Mouse (Mus musculus) MEL (cell line): ENCODE measurements at regions not wholly inside any gene's neighbourhood (a gene's known extent, or its start where the extent isn't known, plus 50 kb on each side); places are given as distances from the start of the nearest gene placed in this dataset.
A peak's percentile ranks its signal among the peaks of the same experiment; 100 is the strongest.

Experiments used
- DNase-seq: peaks from one replicate; pipeline ENCODE4 v3.0.0; 2011; ENCODE audit warnings: low read depth, low spot score
- H3K27ac ChIP-seq: 2 replicates; pipeline ENCODE4 v1.5.1; 2012; ENCODE audit warnings: low read depth, mild to moderate bottlenecking, control low read depth, low read length, moderate library complexity; ENCODE audit not compliant: control insufficient read depth
- H3K27me3 ChIP-seq, 2 experiments: fragments of 150-350 bp in 1 of 2; sonication (generic) in 1 of 2; 2 replicates each; pipeline ENCODE4 v1.6.1; 2012; ENCODE audit warnings: low read length in 2 of 2, mild to moderate bottlenecking in 2 of 2, improper control_type of control experiment in 1 of 2, moderate library complexity in 1 of 2; ENCODE audit not compliant: insufficient read depth in 2 of 2, control insufficient read depth in 1 of 2
- H3K36me3 ChIP-seq, 2 experiments: 2 replicates each; pipeline ENCODE4 v1.6.1; 2012 to 2014; ENCODE audit warnings: low read length in 2 of 2, improper control_type of control experiment in 1 of 2, inconsistent platforms in 1 of 2, mild to moderate bottlenecking in 1 of 2; ENCODE audit not compliant: insufficient read depth in 2 of 2, control insufficient read depth in 1 of 2
- H3K4me1 ChIP-seq, 2 experiments: fragments of 150-350 bp in 1 of 2; sonication (generic) in 1 of 2; 2 replicates each; pipeline ENCODE4 v1.6.1; 2012; ENCODE audit warnings: low read length in 2 of 2, improper control_type of control experiment in 1 of 2, mild to moderate bottlenecking in 1 of 2; ENCODE audit not compliant: insufficient read depth in 2 of 2, control insufficient read depth in 1 of 2
- H3K4me3 ChIP-seq, 2 experiments: fragments of 150-350 bp in 1 of 2; sonication (generic) in 1 of 2; 2 replicates each; pipeline ENCODE4 v1.5.1; 2012; ENCODE audit warnings: low read depth in 2 of 2, low read length in 2 of 2, mild to moderate bottlenecking in 2 of 2, moderate library complexity in 2 of 2, control low read depth in 1 of 2, improper control_type of control experiment in 1 of 2; ENCODE audit not compliant: control insufficient read depth in 1 of 2, insufficient read depth in 1 of 2
- H3K79me2 ChIP-seq: 2 replicates; pipeline ENCODE4 v1.6.1; 2012; ENCODE audit warnings: mild to moderate bottlenecking, low read length, moderate library complexity; ENCODE audit not compliant: control insufficient read depth, poor library complexity, insufficient read depth
- H3K9ac ChIP-seq: 2 replicates; pipeline ENCODE4 v1.6.1; 2012; ENCODE audit warnings: low read depth, mild to moderate bottlenecking, control low read depth, low read length, moderate library complexity; ENCODE audit not compliant: control insufficient read depth, poor library complexity, severe bottlenecking
- H3K9me3 ChIP-seq: fragments of 150-350 bp; sonication (generic); replicated peaks from 2 replicates; pipeline ENCODE4 v1.6.1; 2012; ENCODE audit warnings: mild to moderate bottlenecking, low read length, improper control_type of control experiment, moderate library complexity; ENCODE audit not compliant: insufficient read depth
- BHLHE40 ChIP-seq: IDR thresholded peaks from 2 replicates; pipeline ENCODE4 v1.6.1; 2012; ENCODE audit warnings: low read depth, mild to moderate bottlenecking, inconsistent platforms, low read length, improper control_type of control experiment, borderline replicate concordance
- CHD2 ChIP-seq: IDR thresholded peaks from 2 replicates; pipeline ENCODE4 v1.6.1; 2011; ENCODE audit warnings: low read length, improper control_type of control experiment
- CTCF ChIP-seq, 3 experiments: IDR thresholded peaks in 2 of 3; conservative IDR thresholded peaks in 1 of 3; 2 replicates each; pipeline ENCODE4 v1.5.1; 2011 to 2012; ENCODE audit warnings: low read length in 3 of 3, low read depth in 2 of 3, mild to moderate bottlenecking in 2 of 3, improper control_type of control experiment in 1 of 3, inconsistent platforms in 1 of 3, mixed read lengths in 1 of 3, moderate library complexity in 1 of 3; ENCODE audit not compliant: control insufficient read depth in 1 of 3, insufficient read depth in 1 of 3, poor library complexity in 1 of 3, severe bottlenecking in 1 of 3
- E2F4 ChIP-seq: IDR thresholded peaks from 2 replicates; pipeline ENCODE4 v1.6.1; 2011; ENCODE audit warnings: low read depth, low read length, improper control_type of control experiment, borderline replicate concordance
- ELF1 ChIP-seq: IDR thresholded peaks from 2 replicates; pipeline ENCODE4 v1.6.1; 2014; ENCODE audit warnings: low read depth, mild to moderate bottlenecking, inconsistent platforms, low read length, improper control_type of control experiment, moderate library complexity
- ETS1 ChIP-seq: IDR thresholded peaks from 2 replicates; pipeline ENCODE4 v1.6.1; 2012; ENCODE audit warnings: low read depth, mild to moderate bottlenecking, inconsistent platforms, low read length, improper control_type of control experiment, moderate library complexity
- GABPA ChIP-seq: IDR thresholded peaks from 2 replicates; pipeline ENCODE4 v1.6.1; 2012; ENCODE audit warnings: low read depth, mild to moderate bottlenecking, inconsistent platforms, low read length, improper control_type of control experiment, moderate library complexity
- HCFC1 ChIP-seq: IDR thresholded peaks from 2 replicates; pipeline ENCODE4 v1.6.1; 2012; ENCODE audit warnings: low read depth, mild to moderate bottlenecking, inconsistent platforms, low read length, improper control_type of control experiment, moderate library complexity
- MAFK ChIP-seq: IDR thresholded peaks from 2 replicates; pipeline ENCODE4 v1.6.1; 2011; ENCODE audit warnings: low read depth, mild to moderate bottlenecking, low read length, improper control_type of control experiment, borderline replicate concordance
- MAZ ChIP-seq: IDR thresholded peaks from 2 replicates; pipeline ENCODE4 v1.6.1; 2012; ENCODE audit warnings: low read depth, mild to moderate bottlenecking, inconsistent platforms, low read length, improper control_type of control experiment
- MEF2A ChIP-seq: IDR thresholded peaks from 2 replicates; pipeline ENCODE4 v1.6.1; 2014; ENCODE audit warnings: low read depth, mild to moderate bottlenecking, inconsistent platforms, low read length, improper control_type of control experiment; ENCODE audit not compliant: poor library complexity, insufficient replicate concordance, severe bottlenecking; ENCODE audit errors: extremely low read depth
- MXI1 ChIP-seq: IDR thresholded peaks from 2 replicates; pipeline ENCODE4 v1.6.1; 2011; ENCODE audit warnings: mild to moderate bottlenecking, low read depth, low read length, improper control_type of control experiment
- MYB ChIP-seq: IDR thresholded peaks from 2 replicates; pipeline ENCODE4 v1.6.1; 2011; ENCODE audit warnings: mild to moderate bottlenecking, low read depth, low read length, improper control_type of control experiment
- MYC ChIP-seq: IDR thresholded peaks from 2 replicates; pipeline ENCODE4 v1.6.1; 2011; ENCODE audit warnings: low read depth, mild to moderate bottlenecking, low read length, improper control_type of control experiment, moderate library complexity
- NELFE ChIP-seq: IDR thresholded peaks from 2 replicates; pipeline ENCODE4 v1.6.1; 2011; ENCODE audit warnings: low read depth, low read length, improper control_type of control experiment
- NRF1 ChIP-seq: IDR thresholded peaks from 2 replicates; pipeline ENCODE4 v1.6.1; 2014; ENCODE audit warnings: low read depth, mild to moderate bottlenecking, inconsistent platforms, low read length, improper control_type of control experiment, moderate library complexity; ENCODE audit not compliant: poor library complexity, insufficient read depth, severe bottlenecking
- POLR2A ChIP-seq, 2 experiments: IDR thresholded peaks; 2 replicates each; pipeline ENCODE4 v1.6.1; 2011 to 2012; ENCODE audit warnings: low read length in 2 of 2, mild to moderate bottlenecking in 2 of 2, control low read depth in 1 of 2, improper control_type of control experiment in 1 of 2, low read depth in 1 of 2, moderate library complexity in 1 of 2; ENCODE audit not compliant: control insufficient read depth in 1 of 2, insufficient read depth in 1 of 2, poor library complexity in 1 of 2
- POLR2AphosphoS2 ChIP-seq: IDR thresholded peaks from 2 replicates; pipeline ENCODE4 v1.6.1; 2011; ENCODE audit warnings: low read length, improper control_type of control experiment
- POLR2AphosphoS5 ChIP-seq: IDR thresholded peaks from 2 replicates; pipeline ENCODE4 v1.6.1; 2012; ENCODE audit warnings: low read depth, borderline replicate concordance, mild to moderate bottlenecking, inconsistent platforms, low read length, moderate library complexity, mixed read lengths
- RAD21 ChIP-seq: IDR thresholded peaks from 2 replicates; pipeline ENCODE4 v1.6.1; 2011; ENCODE audit warnings: mild to moderate bottlenecking, low read depth, low read length, improper control_type of control experiment
- SIN3A ChIP-seq: IDR thresholded peaks from 2 replicates; pipeline ENCODE4 v1.6.1; 2012; ENCODE audit warnings: low read length, improper control_type of control experiment, inconsistent platforms
- SMC3 ChIP-seq: IDR thresholded peaks from 2 replicates; pipeline ENCODE4 v1.6.1; 2011; ENCODE audit warnings: low read depth, low read length, improper control_type of control experiment
- TAL1 ChIP-seq: IDR thresholded peaks from 2 replicates; pipeline ENCODE4 v1.6.1; 2012; ENCODE audit warnings: mild to moderate bottlenecking, inconsistent platforms, low read length, moderate library complexity, mixed read lengths
- TBP ChIP-seq: IDR thresholded peaks from 2 replicates; pipeline ENCODE4 v1.8.0; 2011; ENCODE audit warnings: low read depth, low read length, improper control_type of control experiment
- TCF12 ChIP-seq: IDR thresholded peaks from 2 replicates; pipeline ENCODE4 v1.6.1; 2014; ENCODE audit warnings: low read depth, mild to moderate bottlenecking, inconsistent platforms, low read length, improper control_type of control experiment, moderate library complexity
- UBTF ChIP-seq: IDR thresholded peaks from 2 replicates; pipeline ENCODE4 v1.6.1; 2012; ENCODE audit warnings: low read depth, mild to moderate bottlenecking, inconsistent platforms, low read length, improper control_type of control experiment, moderate library complexity, borderline replicate concordance; ENCODE audit not compliant: insufficient read depth
- USF1 ChIP-seq: IDR thresholded peaks from 2 replicates; pipeline ENCODE4 v1.6.1; 2014; ENCODE audit warnings: low read depth, mild to moderate bottlenecking, inconsistent platforms, low read length, improper control_type of control experiment, moderate library complexity
- USF2 ChIP-seq, 2 experiments: IDR thresholded peaks; 2 replicates each; pipeline ENCODE4 v1.6.1; 2011 to 2012; ENCODE audit warnings: improper control_type of control experiment in 2 of 2, low read length in 2 of 2, borderline replicate concordance in 1 of 2, inconsistent platforms in 1 of 2, low read depth in 1 of 2, mild to moderate bottlenecking in 1 of 2; ENCODE audit not compliant: insufficient read depth in 1 of 2
- ZC3H11A ChIP-seq: IDR thresholded peaks from 2 replicates; pipeline ENCODE4 v1.6.1; 2012; ENCODE audit warnings: low read depth, mild to moderate bottlenecking, inconsistent platforms, low read length, improper control_type of control experiment
- ZMIZ1 ChIP-seq: IDR thresholded peaks from 2 replicates; pipeline ENCODE4 v1.6.1; 2012; ENCODE audit warnings: low read depth, mild to moderate bottlenecking, inconsistent platforms, low read length, improper control_type of control experiment, moderate library complexity
- ZNF384 ChIP-seq: IDR thresholded peaks from 2 replicates; pipeline ENCODE4 v1.6.1; 2012; ENCODE audit warnings: low read depth, mild to moderate bottlenecking, inconsistent platforms, low read length, improper control_type of control experiment

DNA sequence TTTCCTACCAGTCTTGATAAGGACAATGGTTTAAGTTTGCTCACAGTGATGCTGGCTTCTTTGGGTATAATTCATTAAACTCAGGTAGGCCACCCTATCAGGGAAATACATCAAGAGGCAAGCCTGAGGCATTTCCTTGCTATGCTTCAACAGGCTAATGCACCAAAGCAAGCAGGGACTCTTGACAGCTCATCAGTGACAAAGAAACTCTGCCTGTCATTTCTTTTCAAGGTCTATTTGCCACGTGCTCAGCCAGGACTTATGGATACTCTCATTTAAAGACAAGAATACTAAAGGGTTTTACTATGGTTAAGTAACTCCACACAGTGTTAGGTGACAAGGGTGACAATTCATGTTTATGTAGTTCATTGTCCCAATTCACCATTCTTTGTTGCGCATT lies 395.1 kb upstream of the Robo2 start:
- H3K79me2 ChIP-seq = no peaks in the 10 kb centered on the region
- H3K36me3 ChIP-seq = no peaks in the 10 kb centered on the region
- H3K4me1 ChIP-seq = no peaks in the 10 kb centered on the region
- H3K4me3 ChIP-seq = no peak overlapping the region
- H3K9ac ChIP-seq = no peak overlapping the region
- no peak for DNase-seq
- no peaks in the 10 kb centered on the region for H3K9me3 ChIP-seq
- TF ChIP-seq NELFE = no peak
- no peak for TF ChIP-seq ZC3H11A
- TF ChIP-seq HCFC1 = no peak
- TF ChIP-seq GABPA = no peak
- no peak for TF ChIP-seq TBP
- no peak for TF ChIP-seq TAL1
- no peak for TF ChIP-seq MAZ
- no peak for TF ChIP-seq ETS1
- TF ChIP-seq ELF1 = no peak
- TF ChIP-seq SIN3A = no peak
- TF ChIP-seq NRF1 = no peak
- TF ChIP-seq POLR2A (IDR thresholded peaks at IDR 0.05; ENCODE audit: control insufficient read depth in 1 of 2, insufficient read depth in 1 of 2, low read depth in 1 of 2, low read length in 2 of 2, poor library complexity in 1 of 2) = no peak
- TF ChIP-seq MEF2A = no peak
- TF ChIP-seq MXI1 = no peak
- no peak for TF ChIP-seq CTCF (IDR thresholded peaks at IDR 0.05 in 2 of 3, conservative IDR thresholded peaks at IDR 0.05 in 1 of 3; ENCODE audit: control insufficient read depth in 1 of 3, insufficient read depth in 1 of 3, low read depth in 2 of 3, low read length in 3 of 3, poor library complexity in 1 of 3, severe bottlenecking in 1 of 3)
- no peak for TF ChIP-seq POLR2AphosphoS2
- no peak for TF ChIP-seq RAD21
- no peak for TF ChIP-seq ZMIZ1
- TF ChIP-seq CHD2 = no peak
- H3K27me3 ChIP-seq = no peaks in the 10 kb centered on the region
- H3K27ac ChIP-seq = no peak overlapping the region

DNA sequence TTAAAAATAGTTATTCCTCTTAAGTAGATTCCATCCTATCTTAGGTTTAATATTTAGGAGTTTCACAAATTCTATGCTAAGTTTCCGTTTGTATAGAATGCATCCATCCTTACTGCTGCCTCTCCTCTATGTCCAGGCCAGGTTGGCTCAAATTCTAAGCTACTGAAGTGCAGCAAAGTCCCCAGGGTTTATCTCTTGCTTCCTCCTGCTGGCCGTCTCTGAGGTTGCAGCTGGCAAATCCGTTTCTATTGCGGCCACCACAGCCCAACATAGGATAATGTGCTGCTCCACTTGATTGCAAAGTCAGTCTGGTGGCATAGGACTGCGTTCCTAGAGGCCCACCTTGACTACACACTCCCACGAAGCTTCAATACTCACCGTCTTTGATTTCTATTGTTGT lies 389.7 kb upstream of the Robo2 start:
- peak; percentile 6 for DNase-seq
- H3K9me3 ChIP-seq = no peaks in the 10 kb centered on the region
- H3K27me3 ChIP-seq = no peaks in the 10 kb centered on the region; a peak in 1 of 4 replicates
- no peaks in the 10 kb centered on the region for H3K36me3 ChIP-seq
- H3K79me2 ChIP-seq = no peaks in the 10 kb centered on the region
- no peak overlapping the region for H3K9ac ChIP-seq
- no peak overlapping the region for H3K4me3 ChIP-seq
- H3K27ac ChIP-seq = no peak overlapping the region
- H3K4me1 ChIP-seq = no peaks in the 10 kb centered on the region
- no peak for TF ChIP-seq BHLHE40
- no peak for TF ChIP-seq NELFE
- no peak for TF ChIP-seq POLR2AphosphoS5
- no peak for TF ChIP-seq USF1
- TF ChIP-seq RAD21 = peak; percentile 49
- TF ChIP-seq USF2 (IDR thresholded peaks at IDR 0.05; ENCODE audit: borderline replicate concordance in 1 of 2, insufficient read depth in 1 of 2, low read depth in 1 of 2, low read length in 2 of 2) = no peak
- TF ChIP-seq MYC = no peak
- no peak for TF ChIP-seq UBTF
- no peak for TF ChIP-seq TCF12
- no peak for TF ChIP-seq MAFK
- no peak for TF ChIP-seq HCFC1
- TF ChIP-seq CTCF (IDR thresholded peaks at IDR 0.05 in 2 of 3, conservative IDR thresholded peaks at IDR 0.05 in 1 of 3; ENCODE audit: control insufficient read depth in 1 of 3, insufficient read depth in 1 of 3, low read depth in 2 of 3, low read length in 3 of 3, poor library complexity in 1 of 3, severe bottlenecking in 1 of 3) = peak; percentile 3 to 48 (median 45); a peak in 4 of 6 replicates
- TF ChIP-seq MEF2A = no peak
- peak; percentile 44 for TF ChIP-seq ZC3H11A
- no peak for TF ChIP-seq MYB
- TF ChIP-seq SIN3A = no peak
- no peak for TF ChIP-seq ELF1
- TF ChIP-seq MAZ = no peak
- TF ChIP-seq ZNF384 = no peak
- no peak for TF ChIP-seq TAL1
- no peak for TF ChIP-seq E2F4
- TF ChIP-seq SMC3 = peak; percentile 56
